ENCODE assay signal across 9 mouse cellular contexts in genomic region chr10:120751821-120752261, GRCm38 (mm10).
DNase-seq lines count a peak whose midpoint lies in the region; ATAC-seq and TF ChIP-seq lines count a peak whose summit lies in the region.
"Had no signal": no experiment of that assay in that cellular context is flagged by ENCODE, and none has a peak within 500 bp of the region (broad histone marks: within the 10 kb centered on the region; RNA-seq: fewer than 3 reads in every experiment).

No protein-coding gene starts in this region.

- H3K27me3 ChIP-seq in kidney, postnatal 0 days (ENCODE audit: insufficient read depth, low read length), result no peaks in the 10 kb centered on the region
- H3K27me3 ChIP-seq in forebrain, embryonic 11.5 days (ENCODE audit: control insufficient read depth, insufficient read depth, low read length), result no peaks in the 10 kb centered on the region
- H3K27me3 ChIP-seq: Patski had no signal

- no peak overlapping the region for H3K4me3 ChIP-seq in kidney, postnatal 0 days (replicated peaks; ENCODE audit: low read depth, low read length)
- no peak overlapping the region for H3K4me3 ChIP-seq in forebrain, embryonic 11.5 days (ENCODE audit: low read depth, low read length)

- no peaks in the 10 kb centered on the region for H3K4me1 ChIP-seq in kidney, postnatal 0 days (replicated peaks; ENCODE audit: insufficient read depth, low read length)
- no peaks in the 10 kb centered on the region for H3K4me1 ChIP-seq in forebrain, embryonic 11.5 days (replicated peaks; ENCODE audit: control insufficient read depth, insufficient read depth, low read length)

- DNase-seq in left cerebral cortex, postnatal 4 days, result peak; percentile 10
- DNase-seq in left cerebral cortex, adult 11 months (ENCODE audit: low spot score), result no peak
- DNase-seq in heart, adult 18-20 months, result peak; percentile 57 to 70
- no peak for DNase-seq in kidney, postnatal 0 days (ENCODE audit: low spot score)
- peak; percentile 67 for DNase-seq in lung, postnatal 36 days
- no peak for DNase-seq in yolk sac, embryonic 10.5 days (ENCODE audit: low spot score)
- DNase-seq in layer of hippocampus, postnatal 36 days, result no peak
- no peak for DNase-seq in forebrain, embryonic 11.5 days (ENCODE audit: low spot score)

- no peaks in the 10 kb centered on the region for H3K36me3 ChIP-seq in kidney, postnatal 0 days (ENCODE audit: insufficient read depth, low read length)
- H3K36me3 ChIP-seq in forebrain, embryonic 11.5 days (ENCODE audit: control insufficient read depth, insufficient read depth, low read length), result no peaks in the 10 kb centered on the region

- TF ChIP-seq CTCF in kidney, postnatal 0 days (IDR thresholded peaks at IDR 0.05; ENCODE audit: low read depth), result no peak

- no peak for ATAC-seq in kidney, postnatal 0 days (replicated peaks; ENCODE audit: low FRiP score, low read depth)
- ATAC-seq in forebrain, embryonic 11.5 days (replicated peaks; ENCODE audit: low FRiP score), result no peak

- H3K9ac ChIP-seq in kidney, postnatal 0 days (ENCODE audit: low read depth, low read length), result no peak overlapping the region
- H3K9ac ChIP-seq in forebrain, embryonic 11.5 days (ENCODE audit: low read length), result no peak overlapping the region

- no peak overlapping the region for H3K4me2 ChIP-seq in kidney, postnatal 0 days (ENCODE audit: low read length)
- H3K4me2 ChIP-seq in forebrain, embryonic 11.5 days (ENCODE audit: low read depth, low read length, severe bottlenecking), result no peak overlapping the region

- H3K27ac ChIP-seq in kidney, postnatal 0 days, result peak overlapping the region; percentile 32; the same call in 1 of the 2 replicates
- H3K27ac ChIP-seq in forebrain, embryonic 11.5 days (ENCODE audit: low read depth, low read length), result no peak overlapping the region

- intact Hi-C loops in left cerebral cortex, postnatal 4 days (cut with DNase I), result no loop called here

- no peaks in the 10 kb centered on the region for H3K9me3 ChIP-seq in kidney, postnatal 0 days (replicated peaks; ENCODE audit: low read length)
- no peaks in the 10 kb centered on the region; the same call in 1 of the 2 replicates for H3K9me3 ChIP-seq in forebrain, embryonic 11.5 days (ENCODE audit: control insufficient read depth, low read length)

- WGBS in kidney, postnatal 0 days, result 58% methylated on average over 11 of the region's 11 CpGs
- WGBS in forebrain, embryonic 11.5 days, result 84% methylated on average over 11 of the region's 11 CpGs

Comparison
In these comparisons a context has a peak if more than half of its experiments do, and no peak if none do; other contexts are left out.
1. DNase-seq: peak in left cerebral cortex, postnatal 4 days (single experiment), heart, adult 18-20 months (2 of 2) and lung, postnatal 36 days (single experiment); none in left cerebral cortex, adult 11 months (single experiment), kidney, postnatal 0 days (single experiment), yolk sac, embryonic 10.5 days (single experiment), layer of hippocampus, postnatal 36 days (0 of 2) and forebrain, embryonic 11.5 days (single experiment).